Mouse (Mus musculus) gastrocnemius, adult 8-10 months (tissue): ENCODE data around the gene Zfp69. TPM values are rescaled to one million over a fixed set of nuclear protein-coding genes. Genes with fewer than 3 reads are reported as not detected.

Source experiments
- DNase-seq, 2 experiments: peaks; one replicate each; pipeline ENCODE4 v3.0.0; 2022; ENCODE audit warnings: low spot score in 2 of 2
- total RNA-seq, 4 experiments: library from RNA; stranded (reverse); gene quantifications; 2 replicates each; pipeline ENCODE4 v1.2.4; 2022

Gene Zfp69
- total RNA-seq, result under 1 TPM in 3 of 4 experiments, not detected in 1; 0.24 to 0.43 (median 0.24) TPM

DNA sequence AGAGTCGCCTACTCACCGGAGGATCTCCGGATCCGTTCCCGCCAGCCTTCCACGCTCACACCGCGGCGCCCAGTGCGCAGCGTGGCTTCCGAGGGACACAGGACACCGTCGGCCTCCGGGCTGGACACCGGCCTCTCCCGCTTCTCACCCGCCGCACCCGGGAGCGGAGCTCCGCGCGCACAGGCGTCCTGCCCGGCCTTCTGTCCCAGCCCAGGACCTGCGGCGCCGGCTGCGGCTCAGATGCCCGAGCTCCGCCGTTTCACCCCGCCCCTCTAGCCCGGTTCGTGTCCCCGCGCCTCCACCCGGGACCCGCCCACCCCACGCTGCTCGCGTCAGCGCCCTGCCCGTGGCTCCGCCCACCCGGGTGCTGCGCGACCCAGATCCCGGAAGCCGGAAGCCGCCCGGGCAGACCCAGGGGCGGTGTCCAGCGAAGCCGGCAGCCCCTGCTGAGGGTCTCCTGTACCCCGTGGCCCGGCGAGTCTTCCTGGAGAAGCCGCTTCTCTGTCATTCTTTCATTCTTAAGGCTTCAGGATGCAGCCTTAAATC lies at the start of gene Zfp69:
TSS of gene Zfp69 (minus strand) at position 272 of the 546 bp plus-strand sequence.
- DNase-seq, result peak; percentile 71 to 82

- no peak for DNase-seq
These were observed 49.5 kb upstream of the Zfp69 start for GRCm38 (mm10) chr4:121001042-121001441.

GRCm38 (mm10) chr4:120995911-120996310 lies 44.4 kb upstream of the Zfp69 start:
- DNase-seq, result no peak

DNA sequence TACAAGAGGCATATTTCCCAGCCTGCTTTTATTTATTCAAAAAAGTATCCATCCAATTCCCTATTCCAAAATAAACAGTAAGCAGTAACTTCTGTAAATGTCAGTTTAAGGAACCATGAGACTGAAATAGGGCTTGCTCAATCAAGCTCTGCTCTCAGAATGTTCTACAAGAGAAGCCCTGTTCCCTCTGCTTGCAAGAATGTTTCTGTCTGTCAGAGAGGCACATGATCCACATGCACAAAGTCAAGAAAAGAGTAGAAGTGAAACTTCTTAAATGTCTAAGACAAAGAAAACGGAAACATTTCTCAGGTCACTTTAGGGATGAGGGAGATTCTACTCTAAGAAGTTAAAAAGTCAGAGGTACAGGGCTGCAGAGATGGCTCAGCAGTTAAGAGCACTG lies 41.5 kb upstream of the Zfp69 start:
- DNase-seq, result no peak

DNA sequence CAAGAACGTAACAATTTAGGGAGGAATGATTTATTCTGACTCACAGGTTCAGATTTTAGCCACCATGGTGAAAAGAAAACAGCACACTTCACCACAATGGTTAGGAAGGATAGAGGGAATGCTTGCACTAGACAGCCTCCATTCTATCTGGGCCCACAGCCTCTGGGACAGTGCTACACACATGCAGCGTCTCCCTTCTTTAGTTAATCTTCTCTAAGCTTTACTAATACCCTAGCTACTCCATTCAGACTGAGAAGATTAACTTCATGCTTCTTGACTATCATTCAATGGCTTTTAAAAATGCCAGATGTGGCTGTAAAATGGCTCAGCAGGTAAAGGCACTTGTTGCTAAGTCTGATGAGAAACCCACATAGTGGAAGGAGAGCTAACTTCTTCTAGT lies 40.8 kb upstream of the Zfp69 start:
- no peak for DNase-seq

DNA sequence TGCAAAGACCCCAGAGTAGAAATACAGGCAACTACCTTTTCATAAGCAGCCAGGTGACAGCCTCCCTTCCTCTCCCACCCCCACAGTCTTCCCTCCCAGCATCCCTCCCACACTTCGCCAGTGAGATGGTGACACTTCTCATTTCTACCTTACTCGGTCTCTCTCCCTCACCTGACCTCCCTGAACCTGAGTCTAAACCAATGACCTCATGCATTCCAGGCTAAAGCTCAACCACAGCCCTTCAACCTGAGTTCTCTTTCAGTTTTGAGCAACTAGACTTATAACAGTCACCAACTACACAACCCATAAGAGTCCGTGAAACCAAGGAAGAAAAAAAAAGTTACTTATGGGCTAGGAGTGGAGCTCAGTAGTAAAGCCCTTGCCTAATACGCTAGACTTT lies 35.8 kb upstream of the Zfp69 start:
- DNase-seq, result no peak

- DNase-seq, result no peak
These were observed 34.9 kb upstream of the Zfp69 start for GRCm38 (mm10) chr4:120986446-120986845.

DNA sequence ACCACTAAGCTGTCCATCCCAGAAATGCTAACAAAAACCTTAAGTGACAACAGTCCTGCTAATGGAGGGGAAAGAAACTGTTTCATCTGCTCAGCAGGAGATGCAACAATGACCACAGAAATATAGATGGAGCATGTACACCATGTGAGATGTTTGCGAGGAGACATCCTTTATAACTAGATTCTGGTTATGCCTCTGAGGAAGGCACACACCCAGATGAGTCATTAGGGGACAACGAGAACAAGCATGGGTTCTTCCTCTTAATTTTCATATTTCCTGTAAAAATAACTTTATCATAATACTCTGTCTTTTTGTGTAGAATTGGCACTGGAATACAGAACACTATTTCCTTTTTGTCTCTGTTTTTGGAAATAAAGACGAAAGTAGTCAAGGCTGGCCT lies 26.7 kb upstream of the Zfp69 start:
- DNase-seq, result no peak

DNA sequence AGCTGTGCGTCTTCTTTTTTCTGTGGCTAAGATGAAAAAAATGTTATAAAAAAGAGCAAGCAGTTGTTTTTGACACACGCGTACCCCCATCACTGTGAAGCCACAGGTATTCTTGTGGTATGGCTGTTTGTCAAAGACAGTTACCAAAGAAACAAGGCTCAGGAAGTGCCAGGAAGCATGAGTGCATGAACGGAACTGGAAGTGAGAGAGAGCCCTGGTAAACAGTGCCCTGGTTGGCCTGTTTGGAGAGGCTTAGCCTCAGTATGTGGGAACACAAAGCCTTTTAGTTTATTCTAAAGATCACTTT lies 23.9 kb upstream of the Zfp69 start:
- no peak for DNase-seq

GRCm38 (mm10) chr4:120974711-120975427 lies 23.4 kb upstream of the Zfp69 start:
- no peak for DNase-seq

DNA sequence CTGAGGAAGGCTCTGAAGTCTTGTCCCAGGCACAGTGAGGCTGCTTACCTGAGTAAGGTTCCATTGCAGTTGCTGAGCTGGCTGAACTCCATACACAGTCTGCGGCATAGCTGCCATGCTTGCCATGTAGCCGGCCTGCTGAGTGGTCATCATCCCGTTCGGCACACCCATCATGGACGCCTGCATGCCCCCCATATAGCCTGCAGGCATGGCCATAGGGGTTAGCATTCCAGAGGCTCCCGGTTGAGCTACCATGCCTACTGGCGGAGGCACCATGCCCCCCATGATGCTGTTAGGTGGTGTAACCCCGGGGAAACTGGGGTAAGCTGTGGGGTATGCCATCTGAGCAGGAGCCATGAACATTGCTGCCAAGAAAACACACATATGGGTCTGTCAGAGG lies 20.3 kb upstream of the Zfp69 start:
- DNase-seq, result no peak

- DNase-seq, result no peak
These were observed 18.1 kb upstream of the Zfp69 start for GRCm38 (mm10) chr4:120969382-120970146.

DNA sequence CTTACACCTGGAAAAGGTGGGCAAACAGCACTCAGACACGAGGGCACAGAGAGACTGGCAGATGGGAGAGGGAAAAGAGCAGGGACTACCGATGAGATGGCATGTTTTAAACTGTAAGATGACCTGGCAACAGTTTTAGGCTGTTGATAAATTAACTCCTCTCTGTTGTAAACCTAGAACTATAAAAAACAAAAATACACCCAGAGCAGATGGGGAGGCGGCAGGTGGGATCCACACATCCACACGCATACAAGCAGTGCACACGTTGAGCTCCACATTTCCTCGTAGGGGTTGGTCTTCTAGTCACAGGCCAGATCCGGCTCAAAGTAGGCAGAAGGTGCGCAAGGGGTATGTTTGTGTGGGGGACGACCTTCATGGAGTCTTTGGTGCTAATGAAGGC lies 17.0 kb upstream of the Zfp69 start:
- no peak for DNase-seq

DNA sequence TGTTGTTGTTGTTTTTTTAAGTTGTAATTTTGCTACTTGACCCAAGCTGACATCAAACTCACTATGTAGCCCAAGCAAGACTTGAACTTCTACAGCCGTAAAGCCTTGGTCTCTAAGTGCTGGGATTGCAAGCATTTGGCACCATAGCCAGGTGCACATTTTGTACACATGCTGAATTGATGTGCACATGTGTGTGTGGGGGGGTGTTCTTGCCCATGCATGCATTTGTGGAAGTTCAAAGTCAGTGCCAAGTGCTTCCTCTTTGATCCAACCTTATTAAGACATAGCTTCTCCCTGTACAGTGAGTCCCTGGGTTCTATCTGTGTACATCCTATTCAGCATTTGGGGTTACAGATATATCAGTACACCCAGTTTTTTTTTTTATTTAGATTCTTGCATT lies 4.1 kb upstream of the Zfp69 start:
- no peak for DNase-seq

GRCm38 (mm10) chr4:120953667-120954066 lies 2.2 kb upstream of the Zfp69 start:
- no peak for DNase-seq

DNA sequence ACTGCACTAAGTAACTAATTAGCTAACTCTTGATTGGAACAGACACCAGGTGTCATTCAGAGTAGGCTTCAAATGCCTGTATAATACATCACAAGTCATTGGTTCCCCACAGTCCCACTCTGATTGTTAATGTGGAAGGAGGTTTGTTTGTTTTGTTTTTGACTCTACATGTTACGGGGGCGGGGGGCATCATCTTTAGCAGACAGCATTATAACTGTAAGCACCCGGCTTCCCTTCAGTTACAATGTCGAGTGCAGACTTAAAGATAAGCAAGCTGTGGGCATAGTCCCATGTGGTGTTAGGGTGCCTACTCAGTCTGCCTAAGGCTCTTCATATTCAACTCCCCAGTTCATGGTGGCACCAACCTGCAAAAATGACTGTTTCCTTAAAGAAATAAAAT lies 1.5 kb upstream of the Zfp69 start:
- DNase-seq, result no peak

DNA sequence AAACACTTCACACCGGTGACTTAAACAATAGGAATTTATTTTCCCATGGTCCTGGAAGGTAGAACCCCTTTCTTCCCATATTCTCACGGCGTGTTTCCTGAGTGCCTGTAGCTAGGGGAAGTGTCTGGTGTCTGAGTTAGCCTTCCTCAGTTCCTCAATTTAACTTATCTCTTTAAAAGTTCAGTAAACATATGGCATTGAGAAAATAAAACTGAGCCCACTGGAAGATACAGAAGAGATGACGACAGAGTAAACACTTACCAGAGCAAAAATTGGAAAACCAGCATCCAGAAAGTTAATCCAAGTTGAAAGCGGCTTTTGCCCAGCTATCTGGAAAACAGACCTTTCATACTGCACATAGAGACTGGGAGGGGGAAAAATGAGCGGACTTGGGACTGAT lies 664 bp upstream of the Zfp69 start:
- DNase-seq, result no peak

- DNase-seq, result no peak
These were observed 604 bp downstream of the Zfp69 start for GRCm38 (mm10) chr4:120950763-120951427.

GRCm38 (mm10) chr4:120948938-120949337 lies 2.6 kb downstream of the Zfp69 start:
- no peak for DNase-seq

DNA sequence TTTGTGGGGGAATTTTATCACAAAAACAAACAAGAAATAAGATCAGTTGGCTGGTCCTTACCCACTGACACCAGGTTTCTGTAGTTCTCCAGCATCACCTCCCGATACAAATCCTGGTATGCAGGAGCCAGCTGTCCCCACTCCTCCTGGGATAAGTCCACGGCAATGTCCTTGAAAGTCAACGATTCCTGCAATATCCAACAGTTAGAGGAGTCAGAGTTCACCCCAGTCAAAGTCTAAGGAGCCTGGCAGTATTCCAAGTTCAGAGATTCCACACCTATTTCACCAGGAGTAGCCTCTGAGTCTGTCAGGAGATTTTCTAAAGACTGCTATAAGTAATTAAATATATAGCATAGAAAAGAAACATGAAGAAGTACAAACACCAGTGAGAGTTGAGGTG lies 16.5 kb downstream of the Zfp69 start:
- DNase-seq, result no peak

- no peak for DNase-seq
These were observed 20.8 kb downstream of the Zfp69 start for GRCm38 (mm10) chr4:120930736-120931135.

DNA sequence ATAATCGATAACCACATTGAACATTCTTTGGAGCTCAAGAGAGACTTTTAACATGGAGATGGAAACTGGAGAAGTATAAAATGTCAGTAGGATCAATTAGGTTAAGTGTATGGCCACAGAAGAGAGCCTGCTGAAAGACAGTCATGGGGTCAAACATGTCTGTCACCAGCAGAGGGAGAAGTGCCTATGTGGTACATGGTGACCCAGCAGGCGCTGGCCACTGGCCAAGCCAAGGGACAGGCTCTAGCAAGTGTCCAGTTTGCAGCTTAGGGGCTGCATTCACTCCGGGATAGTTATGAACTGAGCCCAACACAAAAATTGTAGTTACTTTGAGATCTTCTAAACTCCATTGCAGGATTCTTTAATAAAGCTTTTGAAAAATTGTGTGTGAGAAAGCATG lies 22.8 kb downstream of the Zfp69 start:
- DNase-seq, result no peak
